Mouse (Mus musculus) liver, embryonic 11.5 days (tissue): ENCODE data around the gene Mrc1. TPM values are rescaled to one million over a fixed set of nuclear protein-coding genes. Genes with fewer than 3 reads are reported as not detected.

ENCODE experiments used
- ATAC-seq: fragments of 200-750 bp; cut with Nextera tagmentation; replicated peaks from 2 replicates; pipeline ENCODE4 v1.8.0; 2017; ENCODE audit warnings: moderate number of reproducible peaks, mild to moderate bottlenecking, moderate TSS enrichment, moderate library complexity; ENCODE audit not compliant: low FRiP score
- DNase-seq: peaks from one replicate; pipeline ENCODE4 v3.0.0-alpha.2; 2017; ENCODE audit warnings: low spot score
- H3K27ac ChIP-seq: fragments of 300-500 bp; sonication (generic); 2 replicates; pipeline ENCODE4 v1.5.1; 2014; ENCODE audit warnings: mild to moderate bottlenecking, low read depth, low read length, control low read depth
- H3K27me3 ChIP-seq: fragments of 300-500 bp; sonication (generic); replicated peaks from 2 replicates; pipeline ENCODE4 v1.6.1; 2014; ENCODE audit warnings: low read length, mixed read lengths; ENCODE audit not compliant: control insufficient read depth, insufficient read depth
- H3K36me3 ChIP-seq: fragments of 300-500 bp; sonication (generic); 2 replicates; pipeline ENCODE4 v1.6.1; 2014; ENCODE audit warnings: mild to moderate bottlenecking, low read length, moderate library complexity, mixed read lengths; ENCODE audit not compliant: control insufficient read depth, insufficient read depth
- H3K4me1 ChIP-seq: fragments of 300-500 bp; sonication (generic); replicated peaks from 2 replicates; pipeline ENCODE4 v1.6.1; 2014; ENCODE audit warnings: low read length, mixed read lengths; ENCODE audit not compliant: control insufficient read depth, insufficient read depth
- H3K4me2 ChIP-seq: fragments of 300-500 bp; sonication (generic); 2 replicates; pipeline ENCODE4 v1.6.1; 2014; ENCODE audit warnings: mild to moderate bottlenecking, control low read depth, moderate library complexity
- H3K4me3 ChIP-seq: fragments of 300-500 bp; sonication (generic); 2 replicates; pipeline ENCODE4 v1.5.1; 2014; ENCODE audit warnings: low read depth, low read length, control low read depth
- H3K9ac ChIP-seq: fragments of 300-500 bp; sonication (generic); 2 replicates; pipeline ENCODE4 v1.6.1; 2014; ENCODE audit warnings: low read depth, low read length, control low read depth
- H3K9me3 ChIP-seq: fragments of 300-500 bp; sonication (generic); 2 replicates; pipeline ENCODE4 v1.6.1; 2016; ENCODE audit warnings: low read length, inconsistent platforms, mixed read lengths; ENCODE audit not compliant: control insufficient read depth
- WGBS: fragments of 180-500 bp; shearing (Covaris S2); extraction: QIAGEN DNeasy Blood & Tissue Kit; methylation state at CpG from one replicate; pipeline ENCODE4 v1.1.7; 2014; 5-methylcytosine and 5-hydroxymethylcytosine counted together
- polyA plus RNA-seq: library from polyadenylated mRNA; unstranded; fragments of >200 nt; fragmentation: Nextera tagmentation; extraction: Ambion mirVana; gene quantifications from 2 replicates; pipeline ENCODE4 v1.2.1, GENCODE M21; 2014

Gene Mrc1
- polyA plus RNA-seq, 1 experiment from 2014 or later = 9.0 TPM

- Histone ChIP-seq H3K36me3 (no peaks in the 10 kb centered on the region), H3K9me3 (no peaks in the 10 kb centered on the region), H3K4me1 (no peaks in the 10 kb centered on the region), H3K4me2 (no peak overlapping the region), H3K9ac (no peak overlapping the region), H3K27ac (no peak overlapping the region), H3K4me3 (no peak overlapping the region), H3K27me3 (no peaks in the 10 kb centered on the region)
- DNase-seq = no peak
- 82% methylated on average over 3 of the region's 3 CpGs for WGBS
- no peak for ATAC-seq
Measured at GRCm38 (mm10) chr2:14251938-14252337, 22.7 kb downstream of the Mrc1 start.

GRCm38 (mm10) chr2:14258345-14258850, 29.2 kb downstream of the Mrc1 start:
- Histone ChIP-seq H3K9ac (no peak overlapping the region), H3K27me3 (no peaks in the 10 kb centered on the region), H3K4me3 (no peak overlapping the region), H3K27ac (no peak overlapping the region), H3K36me3 (no peaks in the 10 kb centered on the region), H3K4me1 (no peaks in the 10 kb centered on the region), H3K4me2 (no peak overlapping the region), H3K9me3 (no peaks in the 10 kb centered on the region)
- ATAC-seq = no peak
- no peak for DNase-seq

GRCm38 (mm10) chr2:14262090-14262489, 32.9 kb downstream of the Mrc1 start:
- DNase-seq (no peak), ATAC-seq (no peak)
- Histone ChIP-seq H3K4me2 (no peak overlapping the region), H3K36me3 (no peaks in the 10 kb centered on the region), H3K4me1 (no peaks in the 10 kb centered on the region), H3K27ac (no peak overlapping the region), H3K9me3 (no peaks in the 10 kb centered on the region), H3K4me3 (no peak overlapping the region), H3K9ac (no peak overlapping the region), H3K27me3 (no peaks in the 10 kb centered on the region)
- 73% methylated on average over 1 of the region's 1 CpGs for WGBS

- no peaks in the 10 kb centered on the region for H3K27me3 ChIP-seq
- WGBS = 58% methylated on average over 1 of the region's 1 CpGs
Measured at GRCm38 (mm10) chr2:14269160-14269559, 40.0 kb downstream of the Mrc1 start.

GRCm38 (mm10) chr2:14272088-14272487, 42.9 kb downstream of the Mrc1 start:
- no peak for ATAC-seq
- Histone ChIP-seq H3K9me3 (no peaks in the 10 kb centered on the region), H3K4me1 (no peaks in the 10 kb centered on the region), H3K4me2 (no peak overlapping the region), H3K27ac (no peak overlapping the region), H3K27me3 (no peaks in the 10 kb centered on the region), H3K36me3 (no peaks in the 10 kb centered on the region), H3K9ac (no peak overlapping the region), H3K4me3 (no peak overlapping the region)
- DNase-seq = no peak
- WGBS = 69% methylated on average over 1 of the region's 1 CpGs

More at GRCm38 (mm10) chr2:14269160-14269559, 40.0 kb downstream of the Mrc1 start:
- H3K4me3 ChIP-seq = no peak overlapping the region
- ATAC-seq = no peak
- no peaks in the 10 kb centered on the region for H3K36me3 ChIP-seq
- H3K9ac ChIP-seq = no peak overlapping the region
- no peak overlapping the region for H3K27ac ChIP-seq
- H3K4me1 ChIP-seq = no peaks in the 10 kb centered on the region
- no peak for DNase-seq
- no peaks in the 10 kb centered on the region for H3K9me3 ChIP-seq
- H3K4me2 ChIP-seq = no peak overlapping the region

GRCm38 (mm10) chr2:14275796-14276195, 46.6 kb downstream of the Mrc1 start:
- H3K4me2 ChIP-seq = no peak overlapping the region
- ATAC-seq (no peak), DNase-seq (no peak)
- H3K27ac ChIP-seq = no peak overlapping the region
- H3K36me3 ChIP-seq = no peaks in the 10 kb centered on the region
- no peaks in the 10 kb centered on the region for H3K27me3 ChIP-seq
- no peak overlapping the region for H3K4me3 ChIP-seq
- no peaks in the 10 kb centered on the region for H3K4me1 ChIP-seq
- 76% methylated on average over 5 of the region's 5 CpGs for WGBS
- H3K9ac ChIP-seq = no peak overlapping the region
- H3K9me3 ChIP-seq = no peaks in the 10 kb centered on the region

GRCm38 (mm10) chr2:14279256-14279655, 50.1 kb downstream of the Mrc1 start:
- Histone ChIP-seq H3K27me3 (no peaks in the 10 kb centered on the region), H3K9ac (no peak overlapping the region), H3K27ac (no peak overlapping the region), H3K36me3 (no peaks in the 10 kb centered on the region), H3K4me2 (no peak overlapping the region), H3K4me1 (no peaks in the 10 kb centered on the region), H3K9me3 (no peaks in the 10 kb centered on the region), H3K4me3 (no peak overlapping the region)
- no peak for ATAC-seq
- no peak for DNase-seq
- 63% methylated on average over 2 of the region's 2 CpGs for WGBS

- ATAC-seq = no peak
- no peak for DNase-seq
- H3K27ac ChIP-seq = no peak overlapping the region
Measured at GRCm38 (mm10) chr2:14279795-14280194, 50.6 kb downstream of the Mrc1 start.

GRCm38 (mm10) chr2:14295334-14295733, 66.1 kb downstream of the Mrc1 start:
- ATAC-seq = peak; percentile 47; the same call in 1 of the 2 replicates

More at GRCm38 (mm10) chr2:14279795-14280194, 50.6 kb downstream of the Mrc1 start:
- H3K4me3 ChIP-seq = no peak overlapping the region
- no peak overlapping the region for H3K4me2 ChIP-seq
- no peaks in the 10 kb centered on the region for H3K27me3 ChIP-seq
- H3K9me3 ChIP-seq = no peaks in the 10 kb centered on the region
- WGBS = 84% methylated on average over 6 of the region's 6 CpGs
- no peak overlapping the region for H3K9ac ChIP-seq
- no peaks in the 10 kb centered on the region for H3K36me3 ChIP-seq
- H3K4me1 ChIP-seq = no peaks in the 10 kb centered on the region

More at GRCm38 (mm10) chr2:14295334-14295733, 66.1 kb downstream of the Mrc1 start:
- Histone ChIP-seq H3K4me1 (no peaks in the 10 kb centered on the region), H3K9me3 (no peaks in the 10 kb centered on the region), H3K9ac (no peak overlapping the region), H3K36me3 (no peaks in the 10 kb centered on the region), H3K27ac (no peak overlapping the region), H3K4me2 (no peak overlapping the region), H3K4me3 (no peak overlapping the region), H3K27me3 (no peaks in the 10 kb centered on the region)
- DNase-seq = peak; percentile 67
- 28% methylated on average over 5 of the region's 5 CpGs for WGBS
